Mouse (Mus musculus) lung, postnatal 10 days (tissue): ENCODE data around the gene Sptbn2.

Source experiments
- DNase-seq: peaks from one replicate; pipeline ENCODE4 v3.0.0; 2021

The Sptbn2 gene

GRCm38 (mm10) chr19:4711098-4711600 is at the start of gene Sptbn2:
TSS of gene Sptbn2 (plus strand) at chr19:4711167.
- DNase-seq: no peak

GRCm38 (mm10) chr19:4666815-4667214 is 44.2 kb upstream of the Sptbn2 start:
- no peak for DNase-seq

GRCm38 (mm10) chr19:4670776-4671175 is 40.2 kb upstream of the Sptbn2 start:
- no peak for DNase-seq

- DNase-seq: no peak
Observed at GRCm38 (mm10) chr19:4672401-4672800, 38.6 kb upstream of the Sptbn2 start.

GRCm38 (mm10) chr19:4694346-4694745 is 16.6 kb upstream of the Sptbn2 start:
- no peak for DNase-seq

- no peak for DNase-seq
Observed at GRCm38 (mm10) chr19:4697121-4697520, 13.8 kb upstream of the Sptbn2 start.

GRCm38 (mm10) chr19:4697721-4698120 is 13.2 kb upstream of the Sptbn2 start:
- no peak for DNase-seq

- DNase-seq: peak; percentile 66
Observed at GRCm38 (mm10) chr19:4698205-4698677, 12.7 kb upstream of the Sptbn2 start, which contains the start of gene Gm960. TSS of gene Gm960 (minus strand) at chr19:4698668.

- DNase-seq: no peak
Observed at GRCm38 (mm10) chr19:4698856-4699255, 12.1 kb upstream of the Sptbn2 start.

GRCm38 (mm10) chr19:4699821-4700220 is 11.1 kb upstream of the Sptbn2 start:
- DNase-seq: no peak

GRCm38 (mm10) chr19:4700656-4701055 is 10.3 kb upstream of the Sptbn2 start:
- DNase-seq: no peak

- DNase-seq: no peak
Observed at GRCm38 (mm10) chr19:4701221-4701620, 9.7 kb upstream of the Sptbn2 start.

GRCm38 (mm10) chr19:4708765-4709164 is 2.2 kb upstream of the Sptbn2 start:
- DNase-seq: no peak

- no peak for DNase-seq
Observed at GRCm38 (mm10) chr19:4711601-4712155, 711 bp downstream of the Sptbn2 start.

- no peak for DNase-seq
Observed at GRCm38 (mm10) chr19:4712156-4712780, 1.3 kb downstream of the Sptbn2 start.

GRCm38 (mm10) chr19:4712781-4713526 is 2.0 kb downstream of the Sptbn2 start:
- DNase-seq: no peak

GRCm38 (mm10) chr19:4713886-4714285 is 2.9 kb downstream of the Sptbn2 start:
- no peak for DNase-seq

- no peak for DNase-seq
Observed at GRCm38 (mm10) chr19:4716756-4717155, 5.8 kb downstream of the Sptbn2 start.

GRCm38 (mm10) chr19:4717281-4717680 is 6.3 kb downstream of the Sptbn2 start:
- DNase-seq: no peak

- DNase-seq: peak; percentile 29
Observed at GRCm38 (mm10) chr19:4718716-4719115, 7.7 kb downstream of the Sptbn2 start.

- peak; percentile 63 for DNase-seq
Observed at GRCm38 (mm10) chr19:4719351-4719764, 8.4 kb downstream of the Sptbn2 start.

GRCm38 (mm10) chr19:4720112-4720511 is 9.1 kb downstream of the Sptbn2 start:
- no peak for DNase-seq

- peak; percentile 71 for DNase-seq
Observed at GRCm38 (mm10) chr19:4720671-4721244, 9.8 kb downstream of the Sptbn2 start.
